Mouse (Mus musculus) hindbrain, embryonic 16.5 days (tissue): ENCODE measurements around the gene Gm7138. TPM values are rescaled to one million over a fixed set of nuclear protein-coding genes. Genes with fewer than 3 reads are reported as not detected.
"Not testable (repeated sequence)": the region's sequence is repeated elsewhere in the genome, so short reads cannot be mapped to it uniquely, and the experiment has no call there.

ENCODE experiments used
- ATAC-seq: fragments of 200-750 bp; cut with Nextera tagmentation; 2 replicates; pipeline ENCODE4 v1.8.0; 2017; ENCODE audit warnings: moderate TSS enrichment, moderate library complexity
- H3K27ac ChIP-seq: fragments of 300-500 bp; sonication (generic); 2 replicates; pipeline ENCODE4 v1.5.1; 2014; ENCODE audit warnings: low read depth, mild to moderate bottlenecking, control low read depth, low read length, moderate library complexity
- H3K27me3 ChIP-seq: fragments of 300-500 bp; sonication (generic); replicated peaks from 2 replicates; pipeline ENCODE4 v1.6.1; 2014; ENCODE audit warnings: low read length; ENCODE audit not compliant: control insufficient read depth, insufficient read depth
- H3K36me3 ChIP-seq: fragments of 300-500 bp; sonication (generic); 2 replicates; pipeline ENCODE4 v1.6.1; 2014; ENCODE audit warnings: mild to moderate bottlenecking, low read length, moderate library complexity, mixed read lengths; ENCODE audit not compliant: control insufficient read depth, insufficient read depth
- H3K4me1 ChIP-seq: fragments of 300-500 bp; sonication (generic); 2 replicates; pipeline ENCODE4 v1.6.1; 2014; ENCODE audit warnings: low read depth, low read length; ENCODE audit not compliant: control insufficient read depth, insufficient read depth
- H3K4me2 ChIP-seq: fragments of 300-500 bp; sonication (generic); 2 replicates; pipeline ENCODE4 v1.6.1; 2014; ENCODE audit warnings: mild to moderate bottlenecking, low read length, control low read depth, moderate library complexity
- H3K4me3 ChIP-seq: fragments of 300-500 bp; sonication (generic); 2 replicates; pipeline ENCODE4 v1.5.1; 2014; ENCODE audit warnings: mild to moderate bottlenecking, low read length, control low read depth, moderate library complexity
- H3K9ac ChIP-seq: fragments of 300-500 bp; sonication (generic); 2 replicates; pipeline ENCODE4 v1.6.1; 2014; ENCODE audit warnings: low read depth, mild to moderate bottlenecking, control low read depth, low read length, moderate library complexity
- H3K9me3 ChIP-seq: fragments of 300-500 bp; sonication (generic); 2 replicates; pipeline ENCODE4 v1.6.1; 2014; ENCODE audit warnings: mild to moderate bottlenecking, low read length, moderate library complexity; ENCODE audit not compliant: control insufficient read depth
- WGBS: fragments of 180-500 bp; shearing (Covaris S2); extraction: QIAGEN DNeasy Blood & Tissue Kit; methylation state at CpG from one replicate; pipeline ENCODE4 v1.1.7; 2014; 5-methylcytosine and 5-hydroxymethylcytosine counted together
- polyA plus RNA-seq: library from polyadenylated mRNA; unstranded; fragments of >200 nt; fragmentation: Nextera tagmentation; extraction: Ambion mirVana; gene quantifications from 2 replicates; pipeline ENCODE4 v1.2.1, GENCODE M21; 2015

Gm7138 gene
- polyA plus RNA-seq, 1 experiment from 2014 or later = not detected

- Histone ChIP-seq H3K27me3 (no peaks in the 10 kb centered on the region), H3K27ac (no peak overlapping the region), H3K36me3 (no peaks in the 10 kb centered on the region), H3K9ac (no peak overlapping the region), H3K4me2 (no peak overlapping the region), H3K9me3 (no peaks in the 10 kb centered on the region), H3K4me3 (no peak overlapping the region), H3K4me1 (no peaks in the 10 kb centered on the region)
- ATAC-seq = no peak
- 16% methylated on average over 3 of the region's 3 CpGs for WGBS
Observed at GRCm38 (mm10) chr10:77797677-77798076, 20.9 kb upstream of the Gm7138 start.

- Histone ChIP-seq H3K9ac (no peak within 1 kb of the TSS), H3K27me3 (no peaks in the 10 kb centered on the region), H3K9me3 (no peaks in the 10 kb centered on the region), H3K27ac (no peak within 1 kb of the TSS), H3K4me1 (no peaks in the 10 kb centered on the region), H3K36me3 (no peaks in the 10 kb centered on the region), H3K4me3 (no peak within 1 kb of the TSS), H3K4me2 (no peak within 1 kb of the TSS)
- WGBS = 71% methylated on average over 2 of the region's 2 CpGs
- no peak for ATAC-seq
Observed at GRCm38 (mm10) chr10:77794976-77795375, 18.2 kb upstream of the Gm7138 start, which contains the start of gene Gm9639. Gene Gm9639, minus strand, starts transcription at chr10:77795076.

- 76% methylated on average over 2 of the region's 2 CpGs for WGBS
- H3K9me3 ChIP-seq = no peaks in the 10 kb centered on the region
- no peak overlapping the region for H3K4me3 ChIP-seq
- no peaks in the 10 kb centered on the region for H3K4me1 ChIP-seq
- no peak overlapping the region for H3K4me2 ChIP-seq
- no peaks in the 10 kb centered on the region for H3K36me3 ChIP-seq
- no peak overlapping the region for H3K9ac ChIP-seq
- no peak for ATAC-seq
- no peak overlapping the region for H3K27ac ChIP-seq
- H3K27me3 ChIP-seq = no peaks in the 10 kb centered on the region
Observed at GRCm38 (mm10) chr10:77788621-77789020, 11.9 kb upstream of the Gm7138 start.

GRCm38 (mm10) chr10:77787876-77788275 lies 11.1 kb upstream of the Gm7138 start, which contains the start of gene Gm7137:
Gene Gm7137, minus strand, starts transcription at chr10:77788200.
- H3K4me2 ChIP-seq, H3K36me3 ChIP-seq, H3K27ac ChIP-seq, ATAC-seq, H3K4me1 ChIP-seq, H3K27me3 ChIP-seq, H3K9me3 ChIP-seq, H3K4me3 ChIP-seq, H3K9ac ChIP-seq: not testable (repeated sequence)
- WGBS = no CpG with 5 or more reads among the region's 1 CpGs

GRCm38 (mm10) chr10:77783396-77783795 lies 6.7 kb upstream of the Gm7138 start:
- H3K4me3 ChIP-seq, H3K9me3 ChIP-seq, ATAC-seq, H3K4me2 ChIP-seq, H3K27me3 ChIP-seq, H3K9ac ChIP-seq, H3K36me3 ChIP-seq, H3K27ac ChIP-seq, H3K4me1 ChIP-seq: not testable (repeated sequence)
- WGBS = 100% methylated on average over 1 of the region's 3 CpGs

GRCm38 (mm10) chr10:77782442-77782841 lies 5.7 kb upstream of the Gm7138 start, which contains the start of gene Gm3250:
Gene Gm3250, minus strand, starts transcription at chr10:77782542.
- not testable (repeated sequence) for H3K9me3 ChIP-seq, H3K4me3 ChIP-seq, H3K9ac ChIP-seq, H3K4me2 ChIP-seq, H3K27ac ChIP-seq, H3K36me3 ChIP-seq, ATAC-seq, H3K27me3 ChIP-seq, H3K4me1 ChIP-seq
- WGBS = no CpG with 5 or more reads among the region's 1 CpGs

- not testable (repeated sequence) for H3K9me3 ChIP-seq, H3K27me3 ChIP-seq, H3K4me1 ChIP-seq, H3K4me3 ChIP-seq, H3K36me3 ChIP-seq, ATAC-seq, H3K9ac ChIP-seq, H3K4me2 ChIP-seq, H3K27ac ChIP-seq
- 70% methylated on average over 2 of the region's 3 CpGs for WGBS
Observed at GRCm38 (mm10) chr10:77772142-77772541, 4.6 kb downstream of the Gm7138 start.

- H3K4me3 ChIP-seq, ATAC-seq, H3K9ac ChIP-seq, H3K36me3 ChIP-seq, H3K4me1 ChIP-seq, H3K9me3 ChIP-seq, H3K4me2 ChIP-seq, H3K27me3 ChIP-seq, H3K27ac ChIP-seq: not testable (repeated sequence)
- no CpG with 5 or more reads among the region's 1 CpGs for WGBS
Observed at GRCm38 (mm10) chr10:77771225-77771624, 5.5 kb downstream of the Gm7138 start, which contains the start of gene Gm3238. Gene Gm3238, minus strand, starts transcription at chr10:77771325.

- 90% methylated on average over 1 of the region's 1 CpGs for WGBS
- Histone ChIP-seq H3K36me3 (no peaks in the 10 kb centered on the region), H3K27ac (no peak overlapping the region), H3K9me3 (no peaks in the 10 kb centered on the region), H3K4me2 (no peak overlapping the region), H3K9ac (no peak overlapping the region), H3K4me3 (no peak overlapping the region), H3K4me1 (no peaks in the 10 kb centered on the region), H3K27me3 (no peaks in the 10 kb centered on the region)
- ATAC-seq = no peak
Observed at GRCm38 (mm10) chr10:77769727-77770126, 7.0 kb downstream of the Gm7138 start.

GRCm38 (mm10) chr10:77759582-77759981 lies 17.2 kb downstream of the Gm7138 start, which contains the start of gene Gm3233:
Gene Gm3233, minus strand, starts transcription at chr10:77759682.
- no CpG with 5 or more reads among the region's 1 CpGs for WGBS
- H3K36me3 ChIP-seq, H3K27ac ChIP-seq, H3K27me3 ChIP-seq, H3K4me2 ChIP-seq, H3K4me1 ChIP-seq, H3K9me3 ChIP-seq, H3K9ac ChIP-seq, ATAC-seq, H3K4me3 ChIP-seq: not testable (repeated sequence)
